Mouse (Mus musculus): ENCODE results near the gene Tmc2.

Gene Tmc2

GRCm38 (mm10) chr2:130295331-130296133 lies 100.5 kb downstream of the Tmc2 start:
- no peak for DNase-seq (ENCODE audit: low read depth, low spot score)

- no peak for DNase-seq (ENCODE audit: low read depth, low spot score)
Measured at GRCm38 (mm10) chr2:130296134-130296745, 101.2 kb downstream of the Tmc2 start.

- DNase-seq (ENCODE audit: low read depth, low spot score), result no peak
Measured at GRCm38 (mm10) chr2:130297580-130297979, 102.6 kb downstream of the Tmc2 start.

- no peak for DNase-seq (ENCODE audit: low read depth, low spot score)
Measured at GRCm38 (mm10) chr2:130303014-130303413, 108.0 kb downstream of the Tmc2 start.
